Mouse (Mus musculus) lung, postnatal 14 days (tissue): Measurements from ENCODE around the gene Lrrc32.

Experiments used
- DNase-seq: peaks from one replicate; pipeline ENCODE4 v3.0.0; 2021

The Lrrc32 gene

DNA sequence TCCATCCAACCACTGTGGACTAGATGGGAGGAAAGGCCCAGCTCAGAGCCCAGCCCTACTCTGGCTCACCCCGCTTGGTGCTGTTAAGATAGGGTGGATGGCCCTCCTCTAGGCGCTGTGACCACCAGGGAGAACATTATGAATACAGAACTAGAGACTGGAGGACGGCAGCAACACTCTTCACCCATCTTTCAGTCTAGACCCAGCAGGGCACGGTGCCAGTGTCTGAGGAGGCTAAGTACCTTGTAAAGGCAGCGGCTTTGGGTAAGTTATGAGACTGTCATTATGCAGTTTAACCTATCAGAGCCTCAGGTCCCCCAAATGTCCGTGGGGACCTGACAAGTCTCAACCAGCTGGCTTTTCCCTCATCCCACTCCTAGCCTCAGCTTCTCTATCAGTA lies at the start of gene Lrrc32:
Gene Lrrc32 (plus strand): TSS at position 153 of the 400 bp plus-strand sequence.
- DNase-seq: no peak

GRCm38 (mm10) chr7:98439956-98440466 lies 49.1 kb upstream of the Lrrc32 start, which contains the start of gene Gucy2d:
TSS of gene Gucy2d (plus strand) at chr7:98440416.
- DNase-seq: no peak

DNA sequence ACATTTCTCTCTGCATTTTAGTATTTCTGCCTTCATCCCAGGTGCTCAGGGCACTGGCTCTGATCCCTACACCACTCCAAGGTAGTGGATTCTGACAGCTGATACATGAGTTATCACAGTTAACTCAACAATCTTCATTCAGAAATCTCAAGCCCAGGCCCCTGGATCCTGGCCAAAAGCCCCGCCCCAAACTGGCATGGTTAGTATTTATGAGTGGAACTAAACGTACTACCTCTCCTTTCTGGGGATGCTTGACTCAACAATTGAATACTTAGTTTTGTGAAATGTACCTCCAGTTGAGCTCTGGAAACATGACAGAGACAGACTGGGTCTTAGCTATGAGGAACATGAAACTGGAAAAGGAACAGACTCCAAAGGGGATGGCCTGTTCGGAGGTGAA lies 42.2 kb upstream of the Lrrc32 start:
- DNase-seq: peak; percentile 7

- peak; percentile 34 for DNase-seq
Observed at GRCm38 (mm10) chr7:98447585-98448308, 41.3 kb upstream of the Lrrc32 start.

DNA sequence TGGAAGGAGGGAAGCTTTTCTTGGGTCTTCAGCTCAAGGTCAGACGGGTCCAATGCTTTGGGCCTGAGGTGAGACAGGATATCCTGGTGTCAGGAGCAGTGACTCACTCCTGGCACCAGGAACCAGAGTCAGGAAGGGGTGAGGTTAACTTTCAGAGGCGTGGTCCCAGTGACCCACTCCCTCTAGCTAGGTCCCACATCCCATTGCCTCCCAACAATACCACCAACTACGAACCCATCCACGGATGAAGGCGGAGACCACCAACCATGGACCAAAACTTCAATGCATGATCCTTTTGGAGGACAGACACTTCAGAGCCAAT lies 40.8 kb upstream of the Lrrc32 start:
- DNase-seq: no peak

- no peak for DNase-seq
Observed at GRCm38 (mm10) chr7:98449696-98450095, 39.4 kb upstream of the Lrrc32 start.

- DNase-seq: no peak
Observed at GRCm38 (mm10) chr7:98454397-98455120, 34.5 kb upstream of the Lrrc32 start.

DNA sequence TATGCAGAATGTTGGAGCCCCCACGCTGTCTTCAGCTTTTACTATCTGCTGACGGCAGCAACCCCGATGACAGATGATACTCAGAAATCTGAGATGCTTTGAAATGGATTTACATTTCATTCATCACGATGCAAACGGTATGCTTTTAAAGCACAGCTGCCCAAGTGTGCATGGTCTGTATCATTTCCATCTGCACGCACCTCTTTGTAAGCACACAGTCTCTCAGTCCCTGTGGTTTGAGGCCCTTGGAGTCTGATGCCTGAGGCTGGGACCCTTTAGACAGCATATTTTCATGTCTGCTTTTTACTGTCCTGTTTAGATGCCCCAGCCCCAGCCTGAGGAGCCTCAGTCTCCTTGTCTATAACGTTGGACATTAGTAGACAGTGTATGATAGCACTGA lies 28.8 kb upstream of the Lrrc32 start:
- DNase-seq: no peak

- no peak for DNase-seq
Observed at GRCm38 (mm10) chr7:98469089-98469488, 20.0 kb upstream of the Lrrc32 start.

DNA sequence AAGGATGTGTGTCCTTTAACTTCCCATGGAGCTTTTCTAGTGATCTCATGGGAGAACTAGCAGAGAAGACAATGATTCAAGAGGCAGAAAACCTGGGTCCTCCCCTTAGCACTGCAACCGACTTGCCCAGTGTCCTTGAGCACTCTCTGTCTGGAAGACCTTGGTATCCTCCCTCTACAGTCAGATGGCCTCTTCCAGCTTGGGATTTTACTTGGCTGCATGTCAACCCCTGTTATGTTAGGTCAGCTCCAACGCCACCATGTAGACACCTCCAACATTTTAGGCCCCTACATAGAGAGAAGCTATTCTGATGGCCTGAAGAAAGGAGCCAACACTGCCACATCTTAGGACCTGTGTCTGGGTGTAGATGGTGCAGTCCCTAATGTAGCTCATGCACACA lies 16.6 kb upstream of the Lrrc32 start:
- no peak for DNase-seq

DNA sequence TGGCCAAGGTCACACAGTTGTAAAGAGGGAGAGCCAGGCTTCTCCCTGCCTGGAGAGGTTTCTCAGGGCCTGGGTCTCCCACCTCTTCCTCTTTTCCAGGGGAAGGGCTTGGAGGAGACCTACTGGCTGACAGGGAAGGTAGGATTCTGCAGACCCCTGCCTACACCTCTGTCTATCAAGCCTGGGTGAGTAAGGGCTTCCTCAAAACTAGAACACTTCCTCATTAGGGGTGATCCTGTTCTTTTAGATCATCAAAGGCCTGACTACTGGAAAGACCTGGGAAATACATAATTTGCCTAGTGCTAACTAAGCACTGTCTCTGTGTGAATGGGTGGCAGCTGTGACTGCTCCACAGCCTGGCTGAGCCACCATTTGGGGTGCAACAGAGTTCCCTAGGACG lies 14.5 kb upstream of the Lrrc32 start:
- DNase-seq: no peak

DNA sequence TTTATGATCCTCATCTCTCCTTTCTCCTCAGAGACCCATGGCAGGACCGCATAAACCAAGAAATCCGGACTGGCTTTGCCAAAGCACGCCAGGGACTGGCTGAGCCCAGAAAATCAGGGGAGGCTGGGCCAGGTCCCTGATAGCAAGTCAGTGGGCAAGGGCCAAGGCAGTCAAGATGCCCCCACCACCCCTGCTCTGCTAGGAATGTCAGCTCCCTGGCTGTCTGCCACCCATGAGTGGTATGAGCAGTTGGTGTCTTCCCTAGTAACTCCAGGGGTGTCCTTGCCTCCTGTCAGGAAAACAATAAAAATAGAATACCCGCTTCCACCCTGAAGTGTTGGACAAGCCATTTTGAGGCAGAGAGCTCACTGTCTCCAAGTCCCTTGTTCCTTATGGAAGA lies 11.9 kb upstream of the Lrrc32 start:
- DNase-seq: no peak

DNA sequence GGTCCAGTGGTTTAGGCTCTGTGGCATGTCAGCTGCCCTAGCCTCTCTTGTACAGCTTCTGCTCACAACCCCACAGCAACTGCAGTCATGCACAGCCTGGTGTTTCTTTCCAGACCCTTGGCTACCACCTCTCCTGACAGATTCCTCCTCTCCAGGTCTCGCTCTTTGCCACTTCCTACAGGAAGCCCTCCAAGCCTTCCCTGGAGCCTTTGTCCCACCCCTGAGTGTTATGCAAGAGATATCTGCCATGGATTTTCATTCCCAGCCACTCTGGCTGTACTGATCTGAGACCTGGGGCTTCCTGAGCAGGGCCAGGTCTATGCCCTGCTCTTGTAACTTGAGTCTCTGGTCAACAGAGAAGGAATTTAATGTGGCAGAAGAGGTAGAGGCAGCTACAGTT lies 8.6 kb upstream of the Lrrc32 start:
- DNase-seq: no peak

DNA sequence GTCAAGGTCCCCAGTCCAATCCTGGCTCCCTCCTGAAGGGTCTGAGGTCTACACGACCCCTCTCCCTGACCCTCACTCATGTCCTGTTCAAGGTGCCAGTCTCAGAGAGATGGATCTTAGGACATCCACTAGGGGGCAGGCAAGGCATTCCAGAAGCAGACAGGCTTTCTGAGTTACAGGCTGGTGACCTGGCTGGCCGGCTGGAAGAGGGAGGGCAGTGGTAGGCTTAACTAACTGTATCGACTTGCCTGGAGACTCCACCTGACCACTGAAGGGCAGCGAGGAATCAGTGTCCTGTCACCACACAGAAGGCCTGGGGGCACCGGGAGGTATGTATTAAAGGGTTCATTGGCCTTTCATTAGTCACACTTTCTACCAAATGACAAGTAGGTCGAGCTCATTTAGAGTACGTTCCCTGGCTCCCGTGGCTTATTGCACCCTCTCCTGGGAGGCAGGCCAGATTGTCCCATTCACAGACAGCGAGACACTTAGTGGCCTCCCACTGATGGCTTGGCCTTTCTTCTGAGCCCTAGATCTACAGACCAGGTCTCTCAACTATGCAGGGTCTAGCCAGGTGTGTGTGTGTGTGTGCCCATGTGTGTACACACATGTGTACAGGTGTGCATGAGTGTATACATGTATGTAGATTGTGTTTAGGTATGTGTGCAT lies 7.9 kb upstream of the Lrrc32 start:
- DNase-seq: peak; percentile 89

DNA sequence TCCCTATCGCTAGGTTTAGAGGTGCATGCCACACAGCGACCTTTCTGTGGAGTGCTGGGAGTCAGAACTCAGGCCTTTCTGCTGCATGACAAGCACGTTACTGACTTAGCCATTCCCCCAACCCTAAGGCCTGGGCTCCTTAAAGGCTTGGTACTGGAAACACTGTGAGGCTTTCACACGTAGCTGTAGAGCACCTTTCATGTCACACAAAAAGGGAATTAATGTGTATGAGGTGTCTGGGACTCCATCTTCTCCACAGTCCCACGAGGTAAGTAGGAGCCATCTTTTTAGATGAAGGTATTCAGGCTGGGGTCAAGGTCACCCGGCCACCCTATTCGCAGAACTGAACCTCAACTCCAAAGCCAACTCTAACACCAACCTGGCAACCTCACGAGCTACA lies 7.2 kb upstream of the Lrrc32 start:
- no peak for DNase-seq

- DNase-seq: no peak
Observed at GRCm38 (mm10) chr7:98482551-98483267, 6.4 kb upstream of the Lrrc32 start.

DNA sequence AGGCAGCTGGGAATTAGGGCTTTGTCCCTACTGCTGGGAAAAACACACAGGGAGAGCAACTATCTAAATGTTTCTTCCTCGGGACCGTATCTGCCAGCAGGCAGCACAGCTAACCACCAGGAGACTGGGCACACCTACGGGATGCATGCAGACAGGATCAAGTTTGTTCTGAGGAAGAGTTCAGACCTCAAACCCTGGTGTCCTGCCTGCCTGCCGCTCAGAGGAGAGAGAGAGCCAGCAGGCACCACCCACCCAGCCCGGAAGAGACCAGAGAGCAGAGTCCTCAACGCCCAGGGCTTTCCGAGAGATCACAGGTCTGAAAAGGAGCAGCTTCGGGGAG lies 5.8 kb upstream of the Lrrc32 start:
- DNase-seq: no peak

DNA sequence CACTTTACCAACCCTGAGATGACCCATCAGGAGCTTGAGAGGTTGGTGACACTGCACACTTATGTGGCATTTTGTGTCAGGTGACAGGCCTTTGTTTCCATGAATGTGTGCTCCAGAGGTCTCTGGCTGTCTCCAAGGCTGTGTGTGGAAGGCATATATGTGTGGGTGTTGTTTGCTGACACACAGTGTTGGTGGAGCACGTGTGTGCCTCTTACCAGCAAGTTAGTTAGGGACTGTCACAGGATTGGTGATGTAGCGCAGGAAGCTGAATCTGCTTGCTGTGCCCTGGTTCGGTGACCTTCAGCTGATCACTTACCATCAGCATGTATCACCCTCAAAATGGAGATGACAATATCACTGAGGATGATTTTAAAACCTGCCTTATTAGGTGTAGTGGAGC lies 4.2 kb upstream of the Lrrc32 start:
- no peak for DNase-seq

DNA sequence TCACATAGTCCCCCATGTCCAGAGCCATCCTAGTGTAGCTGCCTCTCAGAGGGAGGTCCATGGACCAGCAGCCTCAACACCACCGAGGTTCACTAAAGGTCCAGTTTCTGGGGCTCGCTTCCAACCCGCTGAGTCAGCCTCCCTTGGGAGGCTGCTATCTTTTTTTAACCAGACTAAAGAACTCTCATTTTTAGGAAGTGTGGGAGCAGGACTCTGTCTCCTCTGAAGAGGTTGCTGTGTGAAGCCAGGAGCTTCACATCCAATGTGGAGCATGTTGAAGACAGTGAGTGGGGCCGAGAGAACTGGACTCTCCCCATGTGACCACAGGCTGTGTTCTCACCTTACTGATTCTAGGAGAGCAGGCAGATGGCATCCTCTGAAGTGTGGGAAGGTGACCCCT lies 3.6 kb upstream of the Lrrc32 start:
- no peak for DNase-seq

DNA sequence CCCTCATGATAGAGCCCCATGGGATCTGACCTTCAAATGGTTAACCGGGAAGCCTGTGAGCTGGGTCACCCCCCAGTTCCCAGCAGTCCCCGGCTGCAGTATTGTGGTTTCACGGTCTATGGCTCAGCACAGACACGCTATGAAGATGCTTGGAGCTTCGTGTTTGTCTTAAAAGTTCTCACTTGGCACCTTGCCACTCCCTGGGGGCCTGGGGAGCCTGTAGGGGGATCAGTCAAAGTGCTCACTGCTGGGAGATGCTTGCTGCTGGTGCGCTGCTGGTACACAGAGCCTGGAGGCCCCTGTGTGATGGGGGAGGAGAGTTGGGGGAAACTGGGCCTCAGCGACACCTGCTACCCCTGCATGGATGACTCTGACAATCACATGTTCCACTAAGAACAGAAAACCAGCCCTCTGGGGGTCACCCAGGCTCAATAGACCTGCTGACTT lies 2.6 kb upstream of the Lrrc32 start:
- no peak for DNase-seq

- no peak for DNase-seq
Observed at GRCm38 (mm10) chr7:98487202-98487980, 1.7 kb upstream of the Lrrc32 start.

GRCm38 (mm10) chr7:98488398-98489130 lies 519 bp upstream of the Lrrc32 start:
- DNase-seq: no peak
